Mouse (Mus musculus) forebrain, embryonic 10.5 days (tissue): ENCODE measurements at regions not wholly inside any gene's neighbourhood (a gene's known extent, or its start where the extent isn't known, plus 50 kb on each side); places are given as distances from the start of the nearest gene placed in this dataset.
"Not testable (repeated sequence)": the region's sequence is repeated elsewhere in the genome, so short reads cannot be mapped to it uniquely, and the experiment has no call there.

Source experiments
- DNase-seq: peaks from one replicate; pipeline ENCODE4 v3.0.0-alpha.2; 2017; ENCODE audit warnings: low spot score; ENCODE audit errors: extremely low spot score
- H3K27ac ChIP-seq: fragments of 300-500 bp; sonication (generic); 2 replicates; pipeline ENCODE4 v1.5.1; 2016; ENCODE audit warnings: mild to moderate bottlenecking
- H3K27me3 ChIP-seq: fragments of 300-500 bp; sonication (generic); 2 replicates; pipeline ENCODE4 v1.6.1; 2016; ENCODE audit warnings: mild to moderate bottlenecking; ENCODE audit not compliant: poor library complexity, severe bottlenecking
- H3K36me3 ChIP-seq: fragments of 300-500 bp; sonication (generic); replicated peaks from 2 replicates; pipeline ENCODE4 v1.6.1; 2016; ENCODE audit warnings: mild to moderate bottlenecking, moderate library complexity
- H3K4me1 ChIP-seq: fragments of 300-500 bp; sonication (generic); 2 replicates; pipeline ENCODE4 v1.6.1; 2016
- H3K4me3 ChIP-seq: fragments of 300-500 bp; sonication (generic); 2 replicates; pipeline ENCODE4 v1.5.1; 2016; ENCODE audit warnings: mild to moderate bottlenecking, moderate library complexity
- H3K9me3 ChIP-seq: fragments of 300-500 bp; sonication (generic); 2 replicates; pipeline ENCODE4 v1.6.1; 2016; ENCODE audit warnings: mild to moderate bottlenecking, moderate library complexity
- WGBS: fragments of 180-500 bp; shearing (Covaris S2); methylation state at CpG from one replicate; pipeline ENCODE4 v1.1.7; 2016; 5-methylcytosine and 5-hydroxymethylcytosine counted together

DNA sequence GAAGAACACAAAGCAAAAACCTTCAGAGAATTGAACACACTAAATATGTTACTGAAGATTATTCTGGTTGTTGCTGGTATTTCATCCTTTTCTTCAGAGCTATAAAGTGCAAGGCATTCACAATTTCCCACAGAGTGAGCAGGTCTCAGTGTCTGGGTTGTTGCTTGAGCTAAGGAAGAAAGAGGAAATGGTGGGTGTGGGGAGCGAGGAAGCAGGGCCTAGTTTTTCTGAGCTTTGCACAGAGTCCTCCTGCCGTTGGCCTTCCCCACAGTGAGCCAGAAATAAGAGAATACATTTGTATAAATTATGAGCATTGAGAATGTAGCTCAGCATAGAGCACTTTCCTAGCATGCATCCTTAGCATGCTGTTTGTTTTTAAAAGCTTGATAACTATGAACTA, 120.8 kb upstream of the Tbl1xr1 start:
- Histone ChIP-seq H3K4me1 (peaks cover 13% of the 10 kb centered on the region), H3K27ac (no peak overlapping the region), H3K36me3 (no peaks in the 10 kb centered on the region), H3K27me3 (no peaks in the 10 kb centered on the region), H3K9me3 (no peaks in the 10 kb centered on the region), H3K4me3 (no peak overlapping the region)
- DNase-seq: no peak
- 72% methylated on average over 2 of the region's 2 CpGs for WGBS

DNA sequence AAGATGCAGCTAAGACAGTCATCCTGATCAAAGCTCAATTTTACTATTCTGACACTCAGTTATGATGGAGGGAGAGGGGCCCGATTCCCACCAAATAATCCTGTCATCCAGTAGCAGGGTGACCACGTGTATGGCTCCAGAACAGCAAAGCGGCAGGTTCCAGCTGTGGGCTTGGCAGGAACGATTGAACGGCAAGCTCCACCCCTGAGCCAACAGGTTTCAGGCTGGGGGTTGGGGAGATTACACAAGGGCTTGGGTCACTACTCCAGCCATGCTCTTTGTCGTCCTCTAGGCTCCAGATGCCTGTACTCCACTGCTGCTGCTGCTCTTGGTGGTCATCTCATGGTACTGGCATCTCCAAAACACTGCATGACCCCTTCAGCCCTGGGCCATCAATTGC, 119.3 kb upstream of the Tbl1xr1 start:
- H3K36me3 ChIP-seq, DNase-seq, H3K27ac ChIP-seq, H3K4me3 ChIP-seq, H3K9me3 ChIP-seq, H3K27me3 ChIP-seq: not testable (repeated sequence)
- H3K4me1 ChIP-seq: peaks cover 13% of the 10 kb centered on the region
- WGBS: 74% methylated on average over 6 of the region's 6 CpGs

DNA sequence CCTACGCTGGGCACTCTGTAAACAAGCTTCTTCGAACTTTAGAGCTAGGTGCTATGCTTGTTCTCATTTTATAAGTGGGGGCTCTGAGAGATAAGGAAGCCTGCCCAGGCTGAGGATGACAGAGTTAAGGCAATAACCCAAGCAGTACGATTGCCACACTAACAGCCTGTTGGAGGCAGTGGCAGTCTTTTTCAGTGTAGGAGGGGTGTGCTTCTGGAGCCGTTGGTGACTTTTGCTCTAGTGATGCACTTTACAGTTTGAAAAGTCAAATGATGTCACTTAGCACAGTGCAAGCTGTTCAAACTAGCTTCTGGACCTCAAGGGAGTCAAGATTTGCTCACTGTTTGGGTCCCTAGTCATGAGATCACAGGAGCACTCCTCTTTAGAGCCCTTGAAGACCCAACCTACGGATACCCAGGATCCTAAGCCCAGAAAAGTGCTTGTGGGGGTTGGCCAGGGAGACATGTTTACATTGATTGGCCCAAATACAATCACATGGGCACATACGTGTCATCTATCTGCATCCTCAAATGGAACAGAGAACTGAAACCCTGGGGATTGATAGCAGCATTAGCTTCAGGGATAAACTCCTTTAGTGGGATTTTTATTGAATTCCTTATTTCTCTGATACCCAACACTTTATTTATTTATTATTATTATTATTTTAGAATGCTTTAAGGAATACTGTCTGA, 117.7 kb upstream of the Tbl1xr1 start:
- no peaks in the 10 kb centered on the region for H3K36me3 ChIP-seq
- no peaks in the 10 kb centered on the region for H3K9me3 ChIP-seq
- DNase-seq: no peak
- no peak overlapping the region for H3K27ac ChIP-seq
- H3K4me3 ChIP-seq: no peak overlapping the region
- WGBS: 94% methylated on average over 6 of the region's 6 CpGs
- H3K27me3 ChIP-seq: no peaks in the 10 kb centered on the region
- peaks cover 17% of the 10 kb centered on the region for H3K4me1 ChIP-seq

DNA sequence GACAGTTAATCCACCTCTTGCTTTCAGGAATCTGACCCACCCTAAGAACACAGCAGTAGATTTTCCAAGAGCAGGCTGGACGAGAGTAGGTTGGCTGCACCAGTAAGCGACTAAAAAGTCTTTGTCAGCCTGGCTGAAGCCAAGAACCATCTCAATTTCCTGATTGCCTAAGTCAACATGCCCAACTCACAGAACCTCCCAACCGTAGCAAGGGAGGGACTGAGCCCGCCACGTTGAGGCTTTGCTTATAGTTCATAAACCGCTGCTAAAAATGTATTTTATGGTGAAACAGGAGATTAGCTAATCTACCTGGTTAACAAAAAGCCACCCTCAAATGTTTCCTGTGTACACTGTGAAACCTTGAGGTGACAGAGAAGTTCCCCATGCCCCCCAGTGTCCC, 115.4 kb upstream of the Tbl1xr1 start:
- 87% methylated on average over 6 of the region's 6 CpGs for WGBS
- Histone ChIP-seq H3K9me3 (no peaks in the 10 kb centered on the region), H3K27me3 (no peaks in the 10 kb centered on the region), H3K36me3 (no peaks in the 10 kb centered on the region), H3K4me3 (no peak overlapping the region), H3K27ac (no peak overlapping the region), H3K4me1 (peaks cover 21% of the 10 kb centered on the region)
- no peak for DNase-seq

DNA sequence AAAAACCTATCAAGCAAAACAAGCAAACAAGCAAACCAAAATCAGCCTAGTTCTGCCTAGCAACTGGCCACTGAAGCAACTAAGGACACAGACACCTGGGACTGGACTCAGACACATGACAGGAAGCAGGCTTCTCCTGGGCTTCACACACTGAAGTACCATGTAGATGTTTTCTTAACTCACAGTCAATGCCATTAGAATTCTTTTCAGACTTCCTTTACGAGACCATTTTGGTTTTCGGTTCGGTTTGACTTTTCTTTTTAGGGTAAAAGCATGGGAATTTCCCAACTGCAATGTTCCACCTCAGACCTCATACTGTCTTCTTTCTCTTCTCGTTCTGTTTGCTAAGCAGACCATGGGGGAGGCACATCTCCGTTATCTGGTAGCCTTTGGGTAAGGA, 114.7 kb upstream of the Tbl1xr1 start:
- H3K4me3 ChIP-seq: no peak overlapping the region
- no peaks in the 10 kb centered on the region for H3K36me3 ChIP-seq
- H3K4me1 ChIP-seq: peaks cover 21% of the 10 kb centered on the region
- no peak overlapping the region for H3K27ac ChIP-seq
- WGBS: 91% methylated on average over 5 of the region's 5 CpGs
- H3K27me3 ChIP-seq: no peaks in the 10 kb centered on the region
- H3K9me3 ChIP-seq: no peaks in the 10 kb centered on the region
- DNase-seq: no peak

DNA sequence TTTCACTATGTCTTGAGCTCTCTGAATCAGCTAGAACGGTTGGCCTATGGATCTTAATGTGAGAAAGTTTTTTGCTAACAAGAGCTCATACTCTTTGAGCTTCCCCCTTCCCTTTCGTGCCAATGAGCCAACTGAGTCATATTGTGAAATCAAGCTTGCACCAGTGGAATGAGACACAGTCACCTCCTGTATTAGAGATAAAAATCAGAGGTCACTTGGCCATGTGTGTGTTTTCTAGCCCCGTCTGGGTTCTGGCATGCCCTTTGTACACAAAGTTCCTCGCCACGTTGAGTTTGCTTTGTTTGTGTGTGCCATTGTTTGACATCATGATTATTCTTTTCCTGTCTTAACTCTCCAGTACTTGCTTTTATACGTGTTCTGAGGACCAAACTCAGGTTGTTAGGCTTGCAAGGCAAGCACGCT, 114.1 kb upstream of the Tbl1xr1 start:
- peak overlapping the region; percentile 31; the same call in 1 of the 2 replicates for H3K27ac ChIP-seq

DNA sequence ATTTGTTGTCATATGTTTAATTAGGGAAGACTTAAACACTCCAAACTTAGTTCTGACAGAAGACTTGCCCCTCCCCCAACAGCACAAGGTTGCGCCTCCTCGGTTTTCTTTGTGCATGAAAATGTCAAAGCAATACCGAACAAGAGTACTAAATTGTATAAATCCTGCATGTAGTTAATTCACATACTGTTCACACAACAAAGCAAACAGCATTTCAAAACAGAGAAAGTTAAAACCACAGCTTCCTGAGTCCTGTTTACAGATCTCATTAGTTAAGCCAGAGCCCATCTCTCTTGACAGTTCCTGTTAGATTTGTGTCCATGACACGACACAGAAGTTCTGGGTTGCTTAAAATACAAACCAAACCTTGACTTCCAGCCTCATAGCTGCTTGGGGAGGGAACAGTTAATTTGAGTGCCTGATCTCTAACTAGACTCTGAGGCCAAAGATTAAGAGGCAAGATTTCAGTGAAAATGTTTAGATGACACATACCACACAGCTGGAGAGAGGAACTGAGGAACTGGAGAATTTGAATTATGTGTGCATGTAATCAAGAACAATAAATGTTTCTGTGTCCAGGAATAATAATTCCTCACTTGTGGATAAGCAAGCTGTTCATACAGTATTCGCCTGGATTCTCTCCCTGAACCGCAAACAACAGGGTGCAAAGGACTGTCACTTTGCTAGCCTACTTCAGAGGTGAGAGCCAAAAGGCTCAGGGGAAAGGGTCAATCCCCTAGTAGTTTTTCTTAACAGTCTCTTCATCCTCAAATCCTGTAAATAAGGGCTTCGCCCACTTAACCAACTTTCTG, 113.3 kb upstream of the Tbl1xr1 start:
- H3K4me1 ChIP-seq: peaks cover 21% of the 10 kb centered on the region
- H3K9me3 ChIP-seq: no peaks in the 10 kb centered on the region
- H3K27ac ChIP-seq: 0 out of 2 replicates have a peak overlapping the region, but pooled peaks have one; percentile 31
- no peaks in the 10 kb centered on the region for H3K36me3 ChIP-seq
- no peaks in the 10 kb centered on the region for H3K27me3 ChIP-seq
- no peak for DNase-seq
- no peak overlapping the region for H3K4me3 ChIP-seq
- WGBS: 46% methylated on average over 7 of the region's 7 CpGs

More for the DNA sequence above, 114.1 kb upstream of the Tbl1xr1 start:
- H3K4me3 ChIP-seq: no peak overlapping the region
- peaks cover 21% of the 10 kb centered on the region for H3K4me1 ChIP-seq
- WGBS: 63% methylated on average over 7 of the region's 7 CpGs
- no peaks in the 10 kb centered on the region for H3K36me3 ChIP-seq
- no peaks in the 10 kb centered on the region for H3K27me3 ChIP-seq
- H3K9me3 ChIP-seq: no peaks in the 10 kb centered on the region
- no peak for DNase-seq

DNA sequence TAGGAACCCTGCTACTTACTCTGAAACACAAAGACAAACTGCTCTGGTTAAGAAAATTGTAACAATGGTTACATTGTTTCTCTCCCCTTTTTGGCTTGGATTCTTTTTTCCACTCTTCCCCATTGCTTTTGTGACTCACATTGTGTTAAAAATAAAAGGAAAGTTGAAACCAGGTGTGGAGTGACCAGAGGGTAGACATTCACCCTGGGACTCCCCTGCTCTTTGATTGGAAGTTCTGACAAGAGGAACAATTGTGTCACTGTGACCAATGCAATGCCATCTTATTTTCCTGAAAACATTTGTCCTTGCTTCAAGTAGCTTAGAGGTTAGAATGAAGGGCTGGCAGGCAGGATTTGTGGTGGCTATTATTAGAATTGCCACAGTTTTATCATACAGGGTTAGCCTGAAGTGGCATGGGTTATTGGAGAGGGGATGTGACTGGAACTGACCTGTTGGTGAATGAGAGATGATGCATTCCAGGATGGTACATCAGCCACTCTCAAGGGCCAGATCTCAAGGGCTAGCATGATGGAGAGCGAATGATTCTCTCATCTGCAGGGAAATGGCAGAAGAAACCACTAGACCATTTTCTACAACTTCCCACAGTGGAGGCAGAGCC, 112.6 kb upstream of the Tbl1xr1 start:
- no peak overlapping the region for H3K27ac ChIP-seq
- no peaks in the 10 kb centered on the region for H3K36me3 ChIP-seq
- no peaks in the 10 kb centered on the region for H3K27me3 ChIP-seq
- 94% methylated on average over 1 of the region's 1 CpGs for WGBS
- no peaks in the 10 kb centered on the region for H3K9me3 ChIP-seq
- H3K4me1 ChIP-seq: peaks cover 21% of the 10 kb centered on the region
- H3K4me3 ChIP-seq: no peak overlapping the region
- no peak for DNase-seq

DNA sequence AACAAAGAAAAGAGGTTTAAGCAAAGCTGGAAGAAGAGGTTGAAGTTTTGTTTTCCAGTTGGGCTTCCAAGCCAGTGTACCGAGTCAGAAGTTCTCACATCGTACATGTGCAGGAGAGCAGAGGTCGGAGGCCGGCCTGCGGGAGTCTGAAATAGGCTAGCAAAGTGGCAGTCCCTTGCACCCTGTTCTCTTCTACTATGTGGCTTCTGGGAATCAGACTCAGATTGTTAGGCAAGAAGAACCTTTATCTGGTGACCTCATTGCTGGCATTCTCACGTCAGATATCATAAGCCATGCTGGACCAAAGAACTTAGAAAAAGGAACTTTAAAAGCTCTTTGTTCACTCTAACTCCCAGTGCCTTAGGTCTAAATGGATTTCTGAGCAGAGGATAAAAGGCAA, 112.0 kb upstream of the Tbl1xr1 start:
- Histone ChIP-seq H3K27ac (no peak overlapping the region), H3K27me3 (no peaks in the 10 kb centered on the region), H3K4me3 (no peak overlapping the region), H3K36me3 (no peaks in the 10 kb centered on the region), H3K4me1 (peaks cover 21% of the 10 kb centered on the region), H3K9me3 (no peaks in the 10 kb centered on the region)
- WGBS: 81% methylated on average over 6 of the region's 6 CpGs
- DNase-seq: no peak

DNA sequence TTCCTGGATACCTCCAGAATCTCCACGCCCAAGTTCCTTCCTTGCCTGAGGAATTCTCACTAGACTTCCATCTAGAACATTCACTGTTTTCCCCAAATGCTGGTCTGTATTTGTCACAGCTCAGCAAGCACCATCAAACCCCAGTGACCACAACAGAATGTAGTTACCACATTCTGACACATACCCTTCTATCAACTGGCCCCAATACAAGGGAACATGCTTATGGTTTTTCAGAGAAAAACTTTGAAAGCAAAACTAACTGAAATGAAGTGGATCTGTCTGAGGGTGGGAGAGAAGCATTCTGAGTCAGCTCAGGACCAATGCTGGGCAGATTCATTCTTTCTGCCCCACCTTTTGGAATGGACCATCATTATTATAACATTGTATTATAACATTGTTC, 110.9 kb upstream of the Tbl1xr1 start:
- H3K27ac ChIP-seq: no peak overlapping the region
- H3K4me3 ChIP-seq: no peak overlapping the region
- no peak for DNase-seq
- WGBS: 96% methylated on average over 1 of the region's 1 CpGs
- H3K9me3 ChIP-seq: no peaks in the 10 kb centered on the region
- H3K36me3 ChIP-seq: no peaks in the 10 kb centered on the region
- no peaks in the 10 kb centered on the region for H3K27me3 ChIP-seq
- H3K4me1 ChIP-seq: peaks cover 21% of the 10 kb centered on the region

DNA sequence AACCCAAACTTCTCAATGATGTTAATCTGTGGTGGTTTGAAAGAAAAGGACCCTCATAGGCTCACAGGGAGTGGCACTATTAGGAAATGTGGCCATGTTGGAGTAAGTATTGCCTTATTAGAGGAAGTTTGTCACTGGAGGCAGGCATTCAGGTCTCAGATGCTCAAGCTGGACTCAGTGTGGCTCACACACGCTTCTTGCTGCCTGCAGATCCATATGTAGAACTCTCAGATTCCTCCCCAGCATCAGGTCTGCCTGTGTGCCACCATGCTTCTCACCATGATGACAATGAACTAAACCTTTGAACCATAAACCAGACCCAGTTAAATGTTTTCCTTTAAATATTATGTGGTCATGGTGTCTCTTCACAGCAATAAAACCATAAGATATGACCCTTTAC, 104.7 kb upstream of the Tbl1xr1 start:
- DNase-seq: no peak
- WGBS: 87% methylated on average over 1 of the region's 1 CpGs
- Histone ChIP-seq H3K9me3 (no peaks in the 10 kb centered on the region), H3K4me3 (no peak overlapping the region), H3K36me3 (no peaks in the 10 kb centered on the region), H3K27me3 (no peaks in the 10 kb centered on the region), H3K4me1 (no peaks in the 10 kb centered on the region), H3K27ac (no peak overlapping the region)

DNA sequence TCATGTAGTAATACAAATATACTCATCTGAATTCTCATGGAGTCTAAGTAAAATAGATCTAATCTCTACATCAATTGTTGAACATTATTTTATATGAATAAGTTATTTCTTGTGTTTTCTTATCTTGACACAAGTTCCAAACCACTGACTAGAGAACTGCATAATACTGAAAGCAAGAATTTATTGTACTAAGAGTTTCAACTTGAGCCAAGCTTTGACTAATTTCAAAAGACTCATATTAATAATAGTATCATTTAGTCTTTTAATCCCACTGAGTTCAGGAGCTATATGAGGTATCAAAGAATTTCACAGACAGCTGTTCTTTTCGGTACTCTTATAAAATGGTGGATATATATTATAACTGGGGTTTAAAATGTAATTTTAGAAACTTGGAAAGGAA, 103.3 kb upstream of the Tbl1xr1 start:
- Histone ChIP-seq H3K36me3 (no peaks in the 10 kb centered on the region), H3K4me3 (no peak overlapping the region), H3K27ac (no peak overlapping the region), H3K4me1 (no peaks in the 10 kb centered on the region), H3K27me3 (no peaks in the 10 kb centered on the region), H3K9me3 (no peaks in the 10 kb centered on the region)
- WGBS: 87% methylated on average over 1 of the region's 1 CpGs
- no peak for DNase-seq

DNA sequence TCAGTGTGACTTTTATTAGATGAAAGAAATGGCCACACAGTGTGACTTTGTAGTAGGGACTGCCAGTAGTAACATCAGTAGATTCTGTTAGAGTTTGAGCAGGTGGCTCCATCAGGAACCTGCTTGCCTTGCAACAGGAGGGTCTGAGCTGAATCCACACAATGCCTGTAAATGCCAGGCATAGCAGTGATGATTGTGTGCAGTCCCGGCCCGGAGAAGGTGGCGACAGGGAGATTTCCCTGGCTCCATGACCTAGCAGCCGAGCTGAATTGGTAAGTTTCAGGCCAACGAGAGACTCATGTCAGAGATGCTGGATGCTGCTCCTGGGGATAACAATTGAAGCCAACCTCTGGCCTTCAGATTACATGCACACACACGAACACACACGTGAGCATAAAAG, 102.8 kb upstream of the Tbl1xr1 start:
- 88% methylated on average over 7 of the region's 7 CpGs for WGBS
- Histone ChIP-seq H3K27ac (no peak overlapping the region), H3K9me3 (no peaks in the 10 kb centered on the region), H3K27me3 (no peaks in the 10 kb centered on the region), H3K4me1 (no peaks in the 10 kb centered on the region), H3K36me3 (no peaks in the 10 kb centered on the region), H3K4me3 (no peak overlapping the region)
- DNase-seq: no peak
